Mouse (Mus musculus) stomach, embryonic 16.5 days (tissue): ENCODE measurements at regions not wholly inside any gene's neighbourhood (a gene's known extent, or its start where the extent isn't known, plus 50 kb on each side); places are given as distances from the start of the nearest gene placed in this dataset.

Experiments
- ATAC-seq: fragments of 200-750 bp; cut with Nextera tagmentation; 2 replicates; pipeline ENCODE4 v1.8.0; 2017; ENCODE audit warnings: moderate number of reproducible peaks, moderate TSS enrichment; ENCODE audit not compliant: insufficient read depth, low FRiP score
- H3K27ac ChIP-seq: fragments of 300-500 bp; sonication (generic); 2 replicates; pipeline ENCODE4 v1.5.1; 2014; ENCODE audit warnings: low read length
- H3K27me3 ChIP-seq: fragments of 300-500 bp; sonication (generic); 2 replicates; pipeline ENCODE4 v1.6.1; 2014; ENCODE audit warnings: low read length, control low read depth, mixed read lengths; ENCODE audit not compliant: control insufficient read depth, insufficient read depth
- H3K36me3 ChIP-seq: fragments of 300-500 bp; sonication (generic); 2 replicates; pipeline ENCODE4 v1.6.1; 2014; ENCODE audit warnings: low read length; ENCODE audit not compliant: control insufficient read depth, insufficient read depth
- H3K4me1 ChIP-seq: fragments of 300-500 bp; sonication (generic); 2 replicates; pipeline ENCODE4 v1.6.1; 2014; ENCODE audit warnings: low read length, control low read depth, mixed read lengths; ENCODE audit not compliant: control insufficient read depth, insufficient read depth
- H3K4me2 ChIP-seq: fragments of 300-500 bp; sonication (generic); 2 replicates; pipeline ENCODE4 v1.6.1; 2014; ENCODE audit warnings: low read depth, low read length, mixed read lengths
- H3K4me3 ChIP-seq: fragments of 300-500 bp; sonication (generic); replicated peaks from 2 replicates; pipeline ENCODE4 v1.5.1; 2014; ENCODE audit warnings: mild to moderate bottlenecking, low read length
- H3K9ac ChIP-seq: fragments of 300-500 bp; sonication (generic); 2 replicates; pipeline ENCODE4 v1.6.1; 2014; ENCODE audit warnings: low read length
- H3K9me3 ChIP-seq: fragments of 300-500 bp; sonication (generic); replicated peaks from 2 replicates; pipeline ENCODE4 v1.6.1; 2016; ENCODE audit warnings: low read length, control low read depth; ENCODE audit not compliant: control insufficient read depth
- WGBS: fragments of 180-500 bp; shearing (Covaris S2); extraction: QIAGEN DNeasy Blood & Tissue Kit; methylation state at CpG from one replicate; pipeline ENCODE4 v1.1.7; 2014; 5-methylcytosine and 5-hydroxymethylcytosine counted together

DNA sequence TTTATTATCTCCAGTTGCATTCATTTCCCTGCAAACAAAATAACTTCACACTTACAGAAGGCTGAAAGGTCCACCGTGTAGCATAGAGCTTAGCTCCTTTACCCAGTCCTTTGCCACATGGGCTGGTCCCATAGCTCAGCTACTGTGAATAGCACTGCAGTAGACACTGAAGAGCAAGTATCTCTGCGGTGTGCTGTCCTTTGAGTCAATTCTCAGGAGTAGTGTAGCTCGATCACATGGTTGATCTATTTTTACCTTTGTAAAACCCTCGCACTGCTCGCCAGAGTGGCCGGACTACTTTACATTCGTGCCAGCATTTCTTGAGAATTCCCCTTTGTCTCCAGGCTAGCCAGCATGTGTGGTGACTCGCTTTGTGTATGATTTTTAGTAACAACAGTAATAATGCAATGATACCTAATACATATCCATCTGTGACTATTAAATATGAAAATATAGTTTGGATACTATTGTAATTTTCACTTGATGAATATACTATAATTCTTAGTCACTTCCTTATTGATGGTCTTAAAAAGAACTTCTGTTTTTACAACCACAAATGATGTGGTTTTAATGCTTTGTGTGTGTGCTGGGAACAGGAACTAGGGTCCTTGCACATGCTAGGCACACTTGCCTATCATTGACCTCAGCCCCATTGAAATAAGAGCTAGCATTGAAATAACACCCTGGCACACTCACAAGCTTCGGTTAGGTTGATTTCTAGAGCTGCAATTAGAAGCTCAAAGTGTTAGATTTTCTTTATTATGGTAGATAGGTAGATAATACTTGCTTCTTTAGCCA, 257.7 kb upstream of the Atp11b start:
- no peaks in the 10 kb centered on the region for H3K27me3 ChIP-seq
- no peaks in the 10 kb centered on the region for H3K9me3 ChIP-seq
- H3K36me3 ChIP-seq: no peaks in the 10 kb centered on the region
- WGBS: 76% methylated on average over 9 of the region's 9 CpGs
- no peak for ATAC-seq
- H3K4me1 ChIP-seq: no peaks in the 10 kb centered on the region
- H3K4me3 ChIP-seq: no peak overlapping the region
- H3K9ac ChIP-seq: no peak overlapping the region
- no peak overlapping the region for H3K27ac ChIP-seq
- H3K4me2 ChIP-seq: no peak overlapping the region

DNA sequence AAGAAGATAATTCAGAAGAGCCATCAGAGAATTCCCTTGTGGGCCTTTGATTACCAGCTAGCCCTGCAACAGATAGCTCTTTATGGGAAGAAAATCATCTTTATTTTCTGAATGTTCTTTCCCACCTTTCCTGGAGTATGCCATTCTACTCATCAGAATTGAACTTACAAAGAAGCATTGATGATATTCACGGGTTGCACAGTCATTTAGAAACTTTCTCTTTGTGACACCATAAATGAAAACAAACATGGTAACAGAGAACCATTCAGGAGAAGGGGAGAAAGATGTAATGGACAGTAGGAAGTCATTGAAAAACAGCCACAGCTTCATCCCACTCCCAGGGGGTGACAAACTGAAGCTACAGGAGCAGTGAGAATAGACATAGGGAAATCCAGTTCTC, 243.6 kb upstream of the Atp11b start:
- Histone ChIP-seq H3K4me3 (no peak overlapping the region), H3K27ac (no peak overlapping the region), H3K27me3 (no peaks in the 10 kb centered on the region), H3K9me3 (no peaks in the 10 kb centered on the region), H3K9ac (no peak overlapping the region), H3K4me1 (no peaks in the 10 kb centered on the region), H3K36me3 (no peaks in the 10 kb centered on the region), H3K4me2 (no peak overlapping the region)
- 59% methylated on average over 1 of the region's 1 CpGs for WGBS
- ATAC-seq: no peak

DNA sequence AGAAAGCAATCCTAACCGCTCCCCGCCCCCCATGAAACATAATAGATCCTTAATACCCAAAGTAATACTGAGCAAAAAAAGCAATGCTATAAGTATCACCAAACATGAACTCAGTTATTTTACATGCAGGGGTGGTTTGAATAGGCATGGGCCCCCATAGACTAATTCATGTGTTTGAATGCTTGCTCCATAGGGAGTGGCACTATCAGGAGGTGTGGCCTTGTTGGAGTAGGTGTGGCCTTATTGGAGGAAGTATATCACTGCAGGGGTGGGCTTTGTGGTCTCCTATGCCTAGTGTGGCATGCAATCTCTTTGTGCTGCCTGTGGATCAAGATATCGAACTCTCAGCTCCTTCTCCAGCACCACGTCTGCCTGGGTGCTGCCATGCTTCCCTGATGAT, 237.4 kb upstream of the Atp11b start:
- 85% methylated on average over 4 of the region's 4 CpGs for whole genome bisulfite sequencing
- H3K27me3 ChIP-seq: no peaks in the 10 kb centered on the region
- H3K4me3 ChIP-seq: no peak overlapping the region
- H3K4me2 ChIP-seq: no peak overlapping the region
- no peak overlapping the region for H3K9ac ChIP-seq
- H3K4me1 ChIP-seq: no peaks in the 10 kb centered on the region
- no peaks in the 10 kb centered on the region for H3K36me3 ChIP-seq
- no peak overlapping the region for H3K27ac ChIP-seq
- ATAC-seq: no peak
- H3K9me3 ChIP-seq: no peaks in the 10 kb centered on the region

DNA sequence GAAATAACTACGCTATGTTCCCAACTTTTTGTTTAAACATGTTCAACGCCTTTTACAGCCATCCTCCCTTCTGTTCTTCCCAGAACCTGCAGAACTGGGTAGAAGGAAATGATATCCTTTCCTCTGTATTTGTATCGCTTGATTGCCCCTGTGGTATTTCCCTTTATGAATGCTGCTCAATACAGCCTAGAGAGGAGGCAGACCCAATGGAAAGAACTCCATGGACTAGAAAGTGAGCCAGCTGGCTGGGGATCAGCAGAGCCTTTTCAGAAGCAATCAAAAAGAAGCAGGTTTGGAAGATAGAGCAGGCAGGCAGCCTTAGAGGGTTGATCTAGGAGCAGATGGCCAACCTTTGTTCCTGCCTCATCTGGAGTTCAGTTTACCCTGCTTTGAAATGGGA, 233.8 kb upstream of the Atp11b start:
- H3K9ac ChIP-seq: no peak overlapping the region
- H3K27ac ChIP-seq: no peak overlapping the region
- no peaks in the 10 kb centered on the region for H3K27me3 ChIP-seq
- no peak overlapping the region for H3K4me3 ChIP-seq
- no peaks in the 10 kb centered on the region for H3K9me3 ChIP-seq
- H3K36me3 ChIP-seq: no peaks in the 10 kb centered on the region
- H3K4me2 ChIP-seq: no peak overlapping the region
- no peaks in the 10 kb centered on the region for H3K4me1 ChIP-seq
- ATAC-seq: no peak
- WGBS: 80% methylated on average over 3 of the region's 3 CpGs

DNA sequence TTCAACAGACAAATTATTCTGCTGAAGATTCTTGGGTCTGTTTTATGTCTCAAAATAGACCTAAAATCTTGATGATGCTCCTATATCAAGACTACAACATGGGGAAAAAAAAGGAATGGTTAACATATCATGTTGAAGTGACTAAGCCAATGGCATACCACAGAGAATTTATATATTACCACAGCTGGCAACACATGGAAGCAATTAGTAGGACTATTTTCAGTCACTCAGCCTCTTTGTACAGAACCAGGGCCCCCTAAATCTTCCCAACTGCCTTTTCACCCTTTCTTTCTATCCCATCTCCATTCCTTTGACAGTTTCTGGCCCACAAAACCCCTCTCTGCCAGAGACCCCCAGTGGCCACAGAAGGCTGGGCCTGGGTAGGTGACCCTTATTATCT, 206.2 kb upstream of the Atp11b start:
- Histone ChIP-seq H3K36me3 (no peaks in the 10 kb centered on the region), H3K27ac (no peak overlapping the region), H3K4me2 (no peak overlapping the region), H3K9me3 (no peaks in the 10 kb centered on the region), H3K9ac (no peak overlapping the region), H3K4me1 (no peaks in the 10 kb centered on the region), H3K4me3 (no peak overlapping the region), H3K27me3 (no peaks in the 10 kb centered on the region)
- no peak for ATAC-seq

DNA sequence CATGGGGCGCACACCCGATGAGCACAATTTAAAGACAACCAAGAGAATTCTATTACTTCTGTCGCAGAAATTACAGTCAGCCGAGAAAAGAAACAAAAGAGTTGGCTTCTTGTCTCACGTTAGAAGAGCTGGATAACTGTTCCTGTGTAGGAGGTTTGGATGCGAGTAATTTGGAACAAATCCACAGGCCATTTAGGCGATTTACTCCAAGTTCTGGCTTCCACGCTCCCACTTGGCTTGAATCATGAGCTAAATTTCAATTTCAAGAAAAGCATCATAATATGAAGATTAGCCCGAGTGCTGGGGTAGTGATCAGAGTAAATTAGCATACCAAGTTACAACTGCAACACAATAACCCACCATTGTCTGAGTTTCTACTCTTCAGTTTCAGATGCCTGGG, 202.1 kb upstream of the Atp11b start:
- no peak overlapping the region for H3K27ac ChIP-seq
- ATAC-seq: no peak
- H3K36me3 ChIP-seq: no peaks in the 10 kb centered on the region
- H3K4me2 ChIP-seq: no peak overlapping the region
- H3K4me3 ChIP-seq: no peak overlapping the region
- no peaks in the 10 kb centered on the region for H3K27me3 ChIP-seq
- no peaks in the 10 kb centered on the region for H3K4me1 ChIP-seq
- H3K9ac ChIP-seq: no peak overlapping the region
- H3K9me3 ChIP-seq: no peaks in the 10 kb centered on the region
- WGBS: 76% methylated on average over 9 of the region's 9 CpGs

DNA sequence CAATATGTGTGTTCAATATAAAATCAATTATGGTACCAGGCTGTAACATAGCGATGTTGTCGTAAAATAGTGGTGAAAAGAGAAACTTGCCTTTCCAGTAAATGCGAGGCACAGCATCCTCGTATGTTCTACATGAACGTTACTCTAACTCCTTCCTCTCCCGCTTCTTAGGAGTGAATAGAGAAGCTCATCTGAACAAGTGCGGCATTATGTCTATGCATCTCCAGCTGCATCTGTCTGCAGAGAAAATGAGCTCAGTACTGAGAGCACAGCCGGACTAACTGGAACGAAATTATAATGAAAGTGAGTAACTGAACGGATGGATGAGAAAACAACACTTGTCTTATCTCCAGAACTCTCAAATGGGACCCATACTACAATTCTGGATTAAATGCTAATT, 193.5 kb upstream of the Atp11b start:
- Histone ChIP-seq H3K4me3 (no peak overlapping the region), H3K4me2 (no peak overlapping the region), H3K9me3 (no peaks in the 10 kb centered on the region), H3K27me3 (no peaks in the 10 kb centered on the region), H3K36me3 (no peaks in the 10 kb centered on the region), H3K4me1 (no peaks in the 10 kb centered on the region), H3K27ac (no peak overlapping the region), H3K9ac (no peak overlapping the region)
- 90% methylated on average over 10 of the region's 10 CpGs for WGBS
- ATAC-seq: no peak

DNA sequence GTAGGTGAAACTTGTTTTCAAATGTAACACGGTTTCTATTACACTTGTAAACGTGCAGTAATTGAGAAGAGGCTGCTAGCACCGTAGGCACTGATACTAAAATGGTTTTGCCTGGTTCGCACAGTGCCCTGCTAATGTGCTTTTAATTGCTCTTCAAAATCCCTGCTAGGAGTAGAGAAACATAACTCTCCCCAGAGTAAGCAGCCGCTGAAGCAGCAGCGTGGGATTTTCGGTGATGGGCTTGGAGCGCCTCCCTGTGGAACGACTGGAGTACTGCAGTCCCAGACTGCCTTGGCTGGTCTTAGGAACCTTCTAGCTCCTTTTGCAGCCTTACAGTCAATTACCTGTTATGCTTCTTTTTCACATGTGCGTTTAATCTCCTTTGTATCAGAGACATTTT, 179.5 kb upstream of the Atp11b start:
- Histone ChIP-seq H3K27me3 (no peaks in the 10 kb centered on the region), H3K4me2 (no peak overlapping the region), H3K4me1 (no peaks in the 10 kb centered on the region), H3K4me3 (no peak overlapping the region), H3K9me3 (no peaks in the 10 kb centered on the region), H3K27ac (no peak overlapping the region), H3K9ac (no peak overlapping the region), H3K36me3 (no peaks in the 10 kb centered on the region)
- ATAC-seq: no peak
- WGBS: 20% methylated on average over 10 of the region's 10 CpGs
